Mouse (Mus musculus): ENCODE measurements around the gene Mau2.

Gene Mau2

DNA sequence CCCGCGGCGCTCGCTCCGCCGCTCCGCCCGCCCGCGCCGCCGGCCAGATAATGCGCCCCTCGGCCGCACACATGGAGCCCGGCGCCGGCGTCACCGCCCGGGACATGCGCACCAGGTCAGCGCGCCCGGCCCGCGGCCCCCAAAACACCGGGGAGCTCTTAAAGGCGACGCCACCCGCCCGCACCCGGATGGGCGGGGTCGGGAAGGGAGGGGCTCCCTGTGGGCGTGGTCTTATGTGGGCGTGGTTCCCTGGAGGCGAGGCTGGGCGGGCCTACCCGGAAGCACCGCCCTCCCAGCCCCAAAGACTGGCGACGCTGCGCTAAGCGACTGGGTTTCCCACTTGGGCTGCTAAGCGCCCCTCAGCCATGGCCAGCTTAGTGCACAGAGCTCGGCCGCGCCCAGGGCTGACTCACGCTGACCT lies 68.3 kb downstream of the Mau2 start:
- peak; percentile 94 for DNase-seq (ENCODE audit: low read depth, low spot score)

DNA sequence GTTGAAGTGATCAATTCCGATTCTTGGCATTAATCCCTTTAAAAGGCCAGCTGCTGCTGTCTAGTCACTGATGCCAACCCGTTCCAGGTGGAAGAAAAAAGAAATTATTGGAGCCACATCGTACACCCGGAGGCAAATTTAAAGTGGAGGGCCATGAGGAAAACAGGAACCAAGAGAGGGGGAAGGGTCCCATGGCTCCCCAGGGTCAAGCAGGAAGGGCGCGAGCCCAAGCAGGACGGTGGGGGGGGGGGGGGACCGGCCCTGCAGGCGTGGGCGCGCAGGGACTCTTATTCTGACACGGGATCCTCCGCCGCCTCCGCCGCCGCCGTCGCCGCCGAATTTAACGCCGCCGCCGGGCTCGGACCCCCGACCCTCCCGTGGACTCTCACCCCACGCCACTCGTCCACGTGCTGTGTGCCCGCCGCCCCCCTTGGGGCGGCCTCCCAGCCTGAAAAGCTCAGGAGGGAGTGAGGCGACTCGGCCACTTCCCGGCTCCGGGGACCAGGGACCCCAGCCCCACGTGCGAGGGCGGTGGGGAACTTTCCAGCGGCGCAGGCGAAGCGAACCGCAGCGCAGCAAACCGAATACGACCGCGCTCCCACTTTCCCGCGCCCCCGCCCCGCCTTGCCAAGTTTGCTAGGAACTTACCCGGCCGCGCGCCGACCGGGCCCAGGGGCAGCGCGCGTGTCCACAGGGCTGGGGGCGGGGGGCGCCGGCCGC lies 68.9 kb downstream of the Mau2 start:
- peak; percentile 11 for DNase-seq (ENCODE audit: low read depth, low spot score)

GRCm38 (mm10) chr8:69973063-69973441 lies 69.5 kb downstream of the Mau2 start:
- no peak for DNase-seq (ENCODE audit: low read depth, low spot score)

DNA sequence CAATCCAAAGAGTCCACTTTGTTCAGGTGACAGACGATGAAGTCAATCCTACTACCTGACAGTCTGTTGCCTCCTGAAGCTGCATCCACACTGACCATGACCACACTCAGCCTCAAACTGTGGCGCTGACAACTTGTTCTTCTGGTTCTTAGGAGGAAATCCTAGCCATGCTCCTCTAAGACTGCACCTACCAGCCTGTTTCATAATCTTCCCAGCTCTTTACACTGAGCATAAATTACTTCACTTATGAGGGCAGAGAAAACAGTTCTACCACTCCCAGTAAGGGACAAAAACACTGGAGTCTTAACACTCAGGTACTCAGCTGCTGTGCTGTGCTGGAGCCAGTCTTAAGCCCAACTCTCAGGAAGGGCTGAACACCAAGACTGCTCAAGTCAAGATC lies 71.7 kb downstream of the Mau2 start:
- DNase-seq (ENCODE audit: low read depth, low spot score) = no peak

DNA sequence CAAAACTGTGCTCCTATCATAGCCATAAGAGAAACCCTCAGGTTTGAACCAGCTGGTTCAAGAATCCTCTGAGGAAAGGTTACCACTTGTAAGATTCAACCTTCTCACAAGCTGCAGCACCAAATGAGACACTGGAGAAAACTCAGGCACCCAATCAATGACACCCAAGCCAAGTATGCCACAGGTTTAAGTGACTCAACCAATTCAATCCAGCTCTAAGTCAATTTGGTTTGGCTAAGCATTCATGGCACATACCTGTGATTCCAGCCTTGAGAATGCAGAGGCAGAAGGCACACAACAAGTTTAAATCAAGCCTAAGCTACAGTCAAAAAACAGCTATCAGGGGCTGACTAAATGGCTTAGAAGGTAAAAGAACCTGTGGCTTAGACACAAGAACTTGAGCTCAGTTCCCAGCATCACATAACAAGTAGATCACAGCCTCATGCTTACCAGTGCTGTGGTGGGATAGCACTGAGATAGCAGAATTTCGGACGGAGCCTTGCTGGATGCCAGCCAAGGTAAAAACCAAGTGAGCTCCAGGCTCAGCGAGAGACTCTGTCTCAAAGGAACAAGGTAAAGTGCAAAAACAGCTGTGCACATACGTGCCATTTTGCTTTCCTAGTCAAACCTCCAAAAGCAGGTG lies 75.1 kb downstream of the Mau2 start:
- DNase-seq (ENCODE audit: low read depth, low spot score) = no peak

Measured in forelimb bud, embryonic 11.5 days (tissue).